Comparison of ENCODE assay signal across 30 mouse cellular contexts in genomic region chr13:107798144-107798543, GRCm38 (mm10).
A peak's percentile ranks its signal among the peaks of the same experiment; 100 is the strongest.
DNase-seq lines count a peak whose midpoint lies in the region; ATAC-seq and TF ChIP-seq lines count a peak whose summit lies in the region.
"Had no signal": no experiment of that assay in that cellular context is flagged by ENCODE, and none has a peak within 500 bp of the region (broad histone marks: within the 10 kb centered on the region; RNA-seq: fewer than 3 reads in every experiment).

No protein-coding gene starts in this region.

- no peaks in the 10 kb centered on the region for H3K27me3 ChIP-seq in liver, adult 2 months (ENCODE audit: control insufficient read depth, insufficient read depth, low read length)
- H3K27me3 ChIP-seq: heart, embryonic 15.5 days; intestine, embryonic 15.5 days; liver, embryonic 12.5 days; neural tube, embryonic 15.5 days; Patski had no signal

- no peaks in the 10 kb centered on the region for H3K36me3 ChIP-seq in liver, adult 2 months (ENCODE audit: control insufficient read depth, insufficient read depth, low read length)
- H3K36me3 ChIP-seq: forebrain, embryonic 10.5 days; heart, embryonic 10.5 days; heart, embryonic 15.5 days; intestine, embryonic 15.5 days; limb, embryonic 12.5 days; liver, embryonic 12.5 days; midbrain, embryonic 12.5 days; neural tube, embryonic 15.5 days had no signal

- H3K4me3 ChIP-seq in liver, adult 2 months (ENCODE audit: insufficient read depth, low read depth, low read length): no peak overlapping the region
- H3K4me3 ChIP-seq: forebrain, embryonic 10.5 days; heart, embryonic 10.5 days; heart, embryonic 15.5 days; intestine, embryonic 15.5 days; limb, embryonic 12.5 days; liver, embryonic 12.5 days; midbrain, embryonic 12.5 days; neural tube, embryonic 15.5 days had no signal

- 25% methylated on average over 7 of the region's 7 CpGs for WGBS in liver, adult 2 months

- H3K9ac ChIP-seq in liver, adult 2 months (ENCODE audit: low read depth, low read length): no peak overlapping the region
- H3K9ac ChIP-seq: forebrain, postnatal 0 days; heart, embryonic 15.5 days; hindbrain, embryonic 14.5 days; intestine, embryonic 15.5 days; limb, embryonic 12.5 days; liver, embryonic 12.5 days; liver, postnatal 0 days; midbrain, embryonic 12.5 days; neural tube, embryonic 15.5 days had no signal

- H3K27ac ChIP-seq in liver, adult 2 months (replicated peaks; ENCODE audit: insufficient read depth, low read depth, low read length): no peak overlapping the region
- H3K27ac ChIP-seq: heart, embryonic 10.5 days; heart, embryonic 15.5 days; intestine, embryonic 15.5 days; limb, embryonic 12.5 days; liver, embryonic 12.5 days; midbrain, embryonic 12.5 days; neural tube, embryonic 15.5 days had no signal

- peak; percentile 49 for ATAC-seq in activated CD4-positive, CD25-positive, alpha-beta regulatory T cell, adult 4 months
- peak; percentile 61 for ATAC-seq in granulocyte monocyte progenitor cell, adult 5-6 weeks (replicated peaks; ENCODE audit: poor library complexity, severe bottlenecking)
- ATAC-seq: forebrain, postnatal 0 days; intestine, embryonic 15.5 days; liver, embryonic 12.5 days; liver, postnatal 0 days; Patski had no signal

- TF ChIP-seq POLR2A in liver, adult 2 months (IDR thresholded peaks at IDR 0.05; ENCODE audit: extremely low read depth, insufficient read depth, low read length): no peak

- peaks cover 28% of the 10 kb centered on the region; the same call in 1 of the 2 replicates for H3K79me2 ChIP-seq in liver, adult 2 months (ENCODE audit: control insufficient read depth, insufficient read depth, low read length)

- no peak for TF ChIP-seq CTCF in liver, adult 2 months (IDR thresholded peaks at IDR 0.05; ENCODE audit: low read depth, low read length)

- peak; percentile 41 for DNase-seq in liver, adult 2 months (ENCODE audit: extremely low read depth, low read depth, low spot score)
- DNase-seq in liver: no peak
- peak; percentile 18 for DNase-seq in CD4-positive, CD25-positive, alpha-beta regulatory T cell, adult 2 months (ENCODE audit: low read depth, low spot score)
- no peak for DNase-seq in left cerebral cortex, adult 9 months (ENCODE audit: low spot score in 2 of 2)
- DNase-seq in cerebellum, adult 8-10 months: no peak
- DNase-seq: cerebellum, adult 2 months; cerebellum, postnatal 25 days; forebrain, postnatal 0 days; gastrocnemius, postnatal 10 days; heart, adult 11 months; kidney, adult 2 months; kidney, postnatal 36 days; layer of hippocampus, postnatal 36 days; liver, postnatal 0 days; lung, postnatal 36 days; right cerebral cortex, postnatal 25 days; spleen, adult 18-20 months; thymus, postnatal 4 days had no signal

- H3K4me1 ChIP-seq in liver, adult 2 months (ENCODE audit: control insufficient read depth, insufficient read depth, low read length): peaks cover 2% of the 10 kb centered on the region; the same call in 1 of the 2 replicates

Comparison
In these comparisons a context has a peak if more than half of its experiments do, and no peak if none do; other contexts are left out.
1. DNase-seq: peak in liver, adult 2 months (single experiment) and CD4-positive, CD25-positive, alpha-beta regulatory T cell, adult 2 months (single experiment); none in liver (single experiment), left cerebral cortex, adult 9 months (0 of 2) and cerebellum, adult 8-10 months (single experiment).